Mouse (Mus musculus) CD4-positive, CD25-positive, alpha-beta regulatory T cell (primary cell): ENCODE measurements around the gene Smc3. TPM values are rescaled to one million over a fixed set of nuclear protein-coding genes. Genes with fewer than 3 reads are reported as not detected.

Source experiments
- polyA plus RNA-seq: library from polyadenylated mRNA; unstranded; fragments of 100-300 nt; shearing (Covaris generic); gene quantifications from one replicate; pipeline ENCODE4 v1.2.1, GENCODE M21; 2017

Gene Smc3
- 49.5 TPM for polyA plus RNA-seq

DNA sequence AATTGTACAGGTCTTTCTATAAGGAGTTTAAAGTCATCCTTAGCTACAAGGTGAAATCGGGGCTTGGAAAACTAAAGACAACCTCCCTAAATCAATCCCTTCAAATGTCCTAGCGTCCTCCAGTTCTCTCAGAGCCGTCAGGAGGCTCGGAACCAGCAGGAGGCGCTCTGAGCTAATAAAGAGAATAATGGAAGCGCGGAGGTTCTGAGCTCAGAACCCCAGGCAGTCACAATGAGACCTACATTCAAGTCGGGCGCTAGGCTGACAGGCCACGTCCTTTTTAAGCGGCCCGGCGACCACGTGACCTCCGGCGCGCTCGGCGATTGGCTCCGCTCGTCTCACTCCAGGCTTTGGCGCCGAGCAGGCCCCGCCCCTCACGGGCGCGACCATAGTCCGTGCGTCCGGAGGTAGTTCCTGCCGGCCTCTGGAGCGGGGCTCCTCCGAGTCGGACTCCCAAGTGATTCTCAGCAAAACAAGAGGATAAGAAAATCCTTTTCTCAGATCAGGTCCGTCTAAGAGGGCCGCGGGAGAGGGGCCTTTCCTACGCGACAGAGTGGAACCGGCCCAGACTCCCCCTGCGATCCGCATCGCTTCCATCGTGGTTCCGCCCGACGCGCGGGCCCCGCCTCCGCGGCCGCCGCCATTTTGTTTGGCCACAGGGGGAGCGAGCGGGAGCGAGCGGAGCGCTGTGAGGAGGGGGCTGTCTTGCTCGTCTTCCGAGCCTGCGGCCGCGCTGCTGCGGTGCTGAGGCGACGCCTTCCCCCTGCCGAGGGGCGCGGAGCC lies at the start of gene Smc3:
Smc3 (plus strand) TSS at position 642 of the 783 bp plus-strand sequence.

DNA sequence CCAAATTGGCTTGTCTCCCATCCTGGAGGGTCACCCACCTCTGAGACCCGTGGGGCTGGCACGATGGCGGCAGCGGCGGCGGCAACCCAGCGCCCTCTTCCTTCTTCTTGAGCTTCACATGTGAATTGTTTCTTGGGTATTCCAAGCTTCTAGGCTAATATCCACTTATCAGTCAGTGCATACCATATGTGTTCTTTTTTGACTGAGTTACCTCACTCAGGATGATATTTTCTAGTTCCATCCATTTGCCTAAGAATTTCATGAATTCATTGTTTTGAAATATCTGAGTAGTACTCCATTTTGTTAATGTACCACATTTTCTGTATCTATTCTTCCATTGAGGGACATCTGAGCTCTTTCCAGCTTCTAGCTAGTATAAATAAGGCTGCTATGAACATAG lies 11.2 kb upstream of the Smc3 start, which contains the start of gene Nutf2-ps1:
Nutf2-ps1 (minus strand) TSS at position 101 of the 400 bp plus-strand sequence.

DNA sequence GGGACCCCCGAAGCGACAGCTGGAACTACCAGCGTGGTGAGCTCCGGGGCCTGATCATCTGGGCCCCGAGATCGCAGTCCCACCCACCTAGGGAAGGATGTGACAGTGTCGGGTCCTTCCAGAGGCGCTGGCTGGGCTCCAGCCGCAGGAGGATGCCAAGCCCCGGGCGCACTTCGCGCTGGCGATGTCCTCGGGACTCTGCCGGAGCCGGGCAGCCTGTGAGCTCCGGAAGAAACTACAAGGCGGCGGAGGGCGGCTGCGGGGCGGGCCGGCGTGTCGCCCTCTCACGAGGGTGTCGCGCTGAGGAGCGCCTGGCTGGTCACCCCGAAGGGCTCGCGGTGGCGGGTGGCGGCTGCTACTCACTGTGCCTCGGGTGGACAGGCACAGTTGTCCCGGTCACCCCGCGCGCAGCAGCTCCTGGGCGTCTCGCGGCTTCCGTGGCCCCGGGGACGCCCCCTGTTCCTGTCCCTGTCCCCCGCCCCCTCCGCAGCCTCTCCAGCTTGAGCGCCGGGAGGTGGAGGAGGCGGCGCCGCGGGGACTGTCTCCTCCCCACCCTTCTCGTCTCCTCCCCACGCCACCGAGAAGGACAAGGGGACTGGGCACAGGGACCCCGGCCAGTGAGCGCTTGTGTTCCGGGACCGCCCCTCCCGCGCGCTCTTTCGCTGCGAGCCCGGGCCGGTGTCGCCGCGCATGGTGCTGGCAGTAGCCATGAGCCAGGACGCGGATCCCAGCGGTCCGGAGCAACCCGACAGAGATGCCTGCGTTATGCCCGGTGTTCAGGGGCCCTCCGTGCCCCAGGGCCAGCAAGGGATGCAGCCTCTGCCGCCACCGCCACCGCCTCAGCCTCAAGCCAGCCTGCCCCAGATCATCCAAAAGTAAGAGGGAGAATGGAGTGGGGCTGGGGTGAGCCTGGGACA lies 76.8 kb downstream of the Smc3 start, which contains the start of gene Rbm20:
Rbm20 (plus strand) TSS at position 589 of the 917 bp plus-strand sequence.

Other genes starting within 250 kb of the Smc3 start
- gene Gm10197, start 228.6 kb upstream of the Smc3 start, polyA plus RNA-seq = not detected
- gene Smndc1, start 209.8 kb upstream of the Smc3 start, polyA plus RNA-seq = 69.7 TPM
- 82.5 TPM for gene Dusp5, start 71.3 kb upstream of the Smc3 start, polyA plus RNA-seq
- gene Nutf2-ps1, start 11.3 kb upstream of the Smc3 start, polyA plus RNA-seq = 202 TPM
- 0.20 TPM for gene Rbm20, start 76.9 kb downstream of the Smc3 start, polyA plus RNA-seq